Mouse (Mus musculus): ENCODE results near the gene Mtln.

- no peak for TF ChIP-seq CTCF (IDR thresholded peaks at IDR 0.05; ENCODE audit: insufficient read depth, low read length)
- no peak for TF ChIP-seq POLR2A (IDR thresholded peaks at IDR 0.05; ENCODE audit: borderline replicate concordance, extremely low read depth, low read depth, low read length)
Observed at GRCm38 (mm10) chr2:127841402-127841801, 49.1 kb upstream of the Mtln start.

Measured in lung, adult 2 months (tissue).